Mouse (Mus musculus) layer of hippocampus, postnatal 10 days (tissue): Measurements from ENCODE around the gene Slc25a47. TPM values are rescaled to one million over a fixed set of nuclear protein-coding genes. Genes with fewer than 3 reads are reported as not detected.

Source experiments
- DNase-seq, 2 experiments: peaks; one replicate each; pipeline ENCODE4 v3.0.0; 2021; ENCODE audit warnings: low spot score in 2 of 2
- microRNA-seq, 2 experiments: library from miRNA; unstranded; fragments of <30 nt; microRNA quantifications; one replicate each; pipeline ENCODE4 v1.2.0; 2021
- total RNA-seq, 2 experiments: library from RNA; stranded (reverse); gene quantifications; 2 replicates each; pipeline ENCODE4 v1.2.3; 2021

Slc25a47 gene
- total RNA-seq, 2 experiments from 2014 or later, result 8.7 to 8.8 TPM

GRCm38 (mm10) chr12:108906398-108906797, 70.6 kb downstream of the Slc25a47 start:
- no peak for DNase-seq

Small RNA genes within 50 kb of the gene (microRNA-seq; reads per million reads assigned to microRNA genes)
- 91.3 to 210 reads per million in 2 experiments for gene Mir345

Other genes with a start within 250 kb of the Slc25a47 start
- gene Degs2, start 133.7 kb upstream of the Slc25a47 start, total RNA-seq, result under 1 TPM; 0.38 to 0.85 TPM
- gene Yy1, start 43.1 kb upstream of the Slc25a47 start, total RNA-seq, result 10 to 100 TPM; 53.5 to 54.5 TPM
- 10 to 100 TPM; 15.3 to 16.4 TPM for gene Slc25a29, start 163 bp upstream of the Slc25a47 start, total RNA-seq
- gene Wdr25, start 57.6 kb downstream of the Slc25a47 start, total RNA-seq, result 1 to 10 TPM; 7.1 to 9.0 TPM
- 10 to 100 TPM; 82.9 to 91.9 TPM for gene Wars, start 58.1 kb downstream of the Slc25a47 start, total RNA-seq
- 100 to 1,000 TPM; 164 to 176 TPM for gene Begain, start 232.2 kb downstream of the Slc25a47 start, total RNA-seq